Mouse (Mus musculus): ENCODE measurements around the gene Mapk8. TPM values are rescaled to one million over a fixed set of nuclear protein-coding genes. Genes with fewer than 3 reads are reported as not detected.

Gene Mapk8
- polyA plus RNA-seq, 1 experiment = 12.0 TPM

GRCm38 (mm10) chr14:33343131-33343725, 103.7 kb downstream of the Mapk8 start:
- Histone ChIP-seq H3K36me3 (ENCODE audit: control insufficient read depth, insufficient read depth) (peaks cover 9% of the 10 kb centered on the region), H3K79me2 (ENCODE audit: control insufficient read depth, insufficient read depth) (peaks cover 92% of the 10 kb centered on the region), H3K4me3 (no peak overlapping the region), H3K4me2 (ENCODE audit: low read depth) (no peak overlapping the region), H3K27me3 (ENCODE audit: control insufficient read depth, insufficient read depth, insufficient read length) (no peaks in the 10 kb centered on the region), H3ac (ENCODE audit: control insufficient read depth, insufficient read length) (no peak overlapping the region)
- TF ChIP-seq MAX (IDR thresholded peaks at IDR 0.05; ENCODE audit: low read depth) = no peak
- TF ChIP-seq MYOG (IDR thresholded peaks at IDR 0.05; ENCODE audit: control insufficient read depth in 1 of 3, insufficient read depth in 1 of 3, insufficient read length in 2 of 3, low read depth in 2 of 3) = no peak
- no peak for TF ChIP-seq MYOD1 (IDR thresholded peaks at IDR 0.05; ENCODE audit: control insufficient read depth in 1 of 3, insufficient read length in 2 of 3, low read depth in 2 of 3)
- no peak for TF ChIP-seq TCF3 (IDR thresholded peaks at IDR 0.05; ENCODE audit: insufficient read length, low read depth)
- TF ChIP-seq POLR2A (IDR thresholded peaks at IDR 0.05; ENCODE audit: insufficient read length, low read depth) = no peak
- no peak for TF ChIP-seq USF1 (IDR thresholded peaks at IDR 0.05; ENCODE audit: low read depth)
- TF ChIP-seq CEBPB (IDR thresholded peaks at IDR 0.05; ENCODE audit: insufficient read depth, poor library complexity, severe bottlenecking) = no peak
- TF ChIP-seq POLR2AphosphoS2 (IDR thresholded peaks at IDR 0.05; ENCODE audit: insufficient read length, low read depth) = no peak
- no peak for TF ChIP-seq E2F4 (IDR thresholded peaks at IDR 0.05; ENCODE audit: insufficient read depth)

- no peaks in the 10 kb centered on the region for H3K27me3 ChIP-seq (ENCODE audit: control insufficient read depth, insufficient read depth, insufficient read length)
- H3ac ChIP-seq (ENCODE audit: control insufficient read depth, insufficient read length) = no peak overlapping the region
- H3K4me3 ChIP-seq = no peak overlapping the region
- peaks cover 96% of the 10 kb centered on the region for H3K79me2 ChIP-seq (ENCODE audit: control insufficient read depth, insufficient read depth)
- no peak overlapping the region for H3K4me2 ChIP-seq (ENCODE audit: low read depth)
- peaks cover 5% of the 10 kb centered on the region for H3K36me3 ChIP-seq (ENCODE audit: control insufficient read depth, insufficient read depth)
- no peak for TF ChIP-seq CEBPB (IDR thresholded peaks at IDR 0.05; ENCODE audit: insufficient read depth, poor library complexity, severe bottlenecking)
- no peak for TF ChIP-seq POLR2A (IDR thresholded peaks at IDR 0.05; ENCODE audit: insufficient read length, low read depth)
- TF ChIP-seq POLR2AphosphoS2 (IDR thresholded peaks at IDR 0.05; ENCODE audit: insufficient read length, low read depth) = no peak
- no peak for TF ChIP-seq MYOG (IDR thresholded peaks at IDR 0.05; ENCODE audit: control insufficient read depth in 1 of 3, insufficient read depth in 1 of 3, insufficient read length in 2 of 3, low read depth in 2 of 3)
- no peak for TF ChIP-seq TCF12 (IDR thresholded peaks at IDR 0.05; ENCODE audit: insufficient read depth, poor library complexity, severe bottlenecking)
- TF ChIP-seq REST (IDR thresholded peaks at IDR 0.05; ENCODE audit: insufficient read depth, insufficient read length) = no peak
- TF ChIP-seq TCF3 (IDR thresholded peaks at IDR 0.05; ENCODE audit: insufficient read length, low read depth) = no peak
- TF ChIP-seq MYOD1 (IDR thresholded peaks at IDR 0.05; ENCODE audit: control insufficient read depth in 1 of 3, insufficient read length in 2 of 3, low read depth in 2 of 3) = no peak
- TF ChIP-seq SRF (IDR thresholded peaks at IDR 0.05; ENCODE audit: control insufficient read depth, insufficient read length, low read depth) = no peak
- no peak for TF ChIP-seq USF1 (IDR thresholded peaks at IDR 0.05; ENCODE audit: low read depth)
- no peak for TF ChIP-seq E2F4 (IDR thresholded peaks at IDR 0.05; ENCODE audit: insufficient read depth)
- no peak for TF ChIP-seq MAX (IDR thresholded peaks at IDR 0.05; ENCODE audit: low read depth)
Observed at GRCm38 (mm10) chr14:33338684-33339083, 108.3 kb downstream of the Mapk8 start.

GRCm38 (mm10) chr14:33335733-33336132, 111.2 kb downstream of the Mapk8 start:
- no peak overlapping the region for H3ac ChIP-seq (ENCODE audit: control insufficient read depth, insufficient read length)
- H3K36me3 ChIP-seq (ENCODE audit: control insufficient read depth, insufficient read depth) = no peaks in the 10 kb centered on the region
- no peak for TF ChIP-seq MYOD1 (IDR thresholded peaks at IDR 0.05; ENCODE audit: control insufficient read depth in 1 of 3, insufficient read length in 2 of 3, low read depth in 2 of 3)
- TF ChIP-seq TCF3 (IDR thresholded peaks at IDR 0.05; ENCODE audit: insufficient read length, low read depth) = no peak
- TF ChIP-seq REST (IDR thresholded peaks at IDR 0.05; ENCODE audit: insufficient read depth, insufficient read length) = no peak
- no peak for TF ChIP-seq MAX (IDR thresholded peaks at IDR 0.05; ENCODE audit: low read depth)
- TF ChIP-seq E2F4 (IDR thresholded peaks at IDR 0.05; ENCODE audit: insufficient read depth) = no peak
- TF ChIP-seq TCF12 (IDR thresholded peaks at IDR 0.05; ENCODE audit: insufficient read depth, poor library complexity, severe bottlenecking) = no peak
- no peak for TF ChIP-seq POLR2A (IDR thresholded peaks at IDR 0.05; ENCODE audit: insufficient read length, low read depth)
- no peak for TF ChIP-seq POLR2AphosphoS2 (IDR thresholded peaks at IDR 0.05; ENCODE audit: insufficient read length, low read depth)
- TF ChIP-seq MYOG (IDR thresholded peaks at IDR 0.05; ENCODE audit: control insufficient read depth in 1 of 3, insufficient read depth in 1 of 3, insufficient read length in 2 of 3, low read depth in 2 of 3) = no peak
- no peak for TF ChIP-seq SRF (IDR thresholded peaks at IDR 0.05; ENCODE audit: control insufficient read depth, insufficient read length, low read depth)
- TF ChIP-seq USF1 (IDR thresholded peaks at IDR 0.05; ENCODE audit: low read depth) = no peak
- TF ChIP-seq CEBPB (IDR thresholded peaks at IDR 0.05; ENCODE audit: insufficient read depth, poor library complexity, severe bottlenecking) = no peak
- H3K27me3 ChIP-seq (ENCODE audit: control insufficient read depth, insufficient read depth, insufficient read length) = no peaks in the 10 kb centered on the region
- no peak overlapping the region for H3K4me3 ChIP-seq
- H3K4me2 ChIP-seq (ENCODE audit: low read depth) = no peak overlapping the region
- H3K79me2 ChIP-seq (ENCODE audit: control insufficient read depth, insufficient read depth) = peaks cover 98% of the 10 kb centered on the region

GRCm38 (mm10) chr14:33334402-33334801, 112.6 kb downstream of the Mapk8 start:
- TF ChIP-seq CEBPB (IDR thresholded peaks at IDR 0.05; ENCODE audit: insufficient read depth, poor library complexity, severe bottlenecking) (no peak), SRF (IDR thresholded peaks at IDR 0.05; ENCODE audit: control insufficient read depth, insufficient read length, low read depth) (no peak), TCF3 (IDR thresholded peaks at IDR 0.05; ENCODE audit: insufficient read length, low read depth) (no peak), POLR2AphosphoS2 (IDR thresholded peaks at IDR 0.05; ENCODE audit: insufficient read length, low read depth) (no peak), MYOD1 (IDR thresholded peaks at IDR 0.05; ENCODE audit: control insufficient read depth in 1 of 3, insufficient read length in 2 of 3, low read depth in 2 of 3) (no peak), REST (IDR thresholded peaks at IDR 0.05; ENCODE audit: insufficient read depth, insufficient read length) (no peak), POLR2A (IDR thresholded peaks at IDR 0.05; ENCODE audit: insufficient read length, low read depth) (no peak), TCF12 (IDR thresholded peaks at IDR 0.05; ENCODE audit: insufficient read depth, poor library complexity, severe bottlenecking) (no peak), MAX (IDR thresholded peaks at IDR 0.05; ENCODE audit: low read depth) (no peak), E2F4 (IDR thresholded peaks at IDR 0.05; ENCODE audit: insufficient read depth) (no peak), MYOG (IDR thresholded peaks at IDR 0.05; ENCODE audit: control insufficient read depth in 1 of 3, insufficient read depth in 1 of 3, insufficient read length in 2 of 3, low read depth in 2 of 3) (no peak), USF1 (IDR thresholded peaks at IDR 0.05; ENCODE audit: low read depth) (no peak)
- no peaks in the 10 kb centered on the region for H3K36me3 ChIP-seq (ENCODE audit: control insufficient read depth, insufficient read depth)
- no peak overlapping the region for H3K4me3 ChIP-seq
- H3K79me2 ChIP-seq (ENCODE audit: control insufficient read depth, insufficient read depth) = peaks cover 100% of the 10 kb centered on the region
- H3K4me2 ChIP-seq (ENCODE audit: low read depth) = no peak overlapping the region
- H3ac ChIP-seq (ENCODE audit: control insufficient read depth, insufficient read length) = no peak overlapping the region
- H3K27me3 ChIP-seq (ENCODE audit: control insufficient read depth, insufficient read depth, insufficient read length) = no peaks in the 10 kb centered on the region
